Mouse (Mus musculus) liver, postnatal 0 days (tissue): ENCODE data around the gene Zfp202.

Experiments
- CTCF ChIP-seq: sonication (generic); IDR thresholded peaks from 2 replicates; pipeline ENCODE4 v1.5.1; 2016; ENCODE audit warnings: antibody characterized with exemption, low read depth
- EP300 ChIP-seq: IDR thresholded peaks from 2 replicates; pipeline ENCODE4 v1.6.1; 2016; ENCODE audit warnings: antibody characterized with exemption, low read depth, mild to moderate bottlenecking

GRCm38 (mm10) chr9:40166446-40166845 lies 25.7 kb upstream of the Zfp202 start:
- no peak for TF ChIP-seq CTCF
- TF ChIP-seq EP300: no peak
